Mouse (Mus musculus) MEL (cell line): ENCODE data around the gene Manf.

Experiments
- CTCF ChIP-seq, 3 experiments: IDR thresholded peaks in 2 of 3; conservative IDR thresholded peaks in 1 of 3; 2 replicates each; pipeline ENCODE4 v1.5.1; 2011 to 2012; ENCODE audit warnings: low read length in 3 of 3, low read depth in 2 of 3, mild to moderate bottlenecking in 2 of 3, improper control_type of control experiment in 1 of 3, inconsistent platforms in 1 of 3, mixed read lengths in 1 of 3, moderate library complexity in 1 of 3; ENCODE audit not compliant: control insufficient read depth in 1 of 3, insufficient read depth in 1 of 3, poor library complexity in 1 of 3, severe bottlenecking in 1 of 3
- ELF1 ChIP-seq: IDR thresholded peaks from 2 replicates; pipeline ENCODE4 v1.6.1; 2014; ENCODE audit warnings: low read depth, mild to moderate bottlenecking, inconsistent platforms, low read length, improper control_type of control experiment, moderate library complexity
- EP300 ChIP-seq, 2 experiments: IDR thresholded peaks; 2 replicates each; pipeline ENCODE4 v1.6.1; 2011; ENCODE audit warnings: improper control_type of control experiment in 2 of 2, low read length in 2 of 2, low read depth in 1 of 2, mild to moderate bottlenecking in 1 of 2
- GABPA ChIP-seq: IDR thresholded peaks from 2 replicates; pipeline ENCODE4 v1.6.1; 2012; ENCODE audit warnings: low read depth, mild to moderate bottlenecking, inconsistent platforms, low read length, improper control_type of control experiment, moderate library complexity
- GATA1 ChIP-seq: IDR thresholded peaks from 2 replicates; pipeline ENCODE4 v1.6.1; 2011; ENCODE audit warnings: low read depth, low read length, improper control_type of control experiment
- HCFC1 ChIP-seq: IDR thresholded peaks from 2 replicates; pipeline ENCODE4 v1.6.1; 2012; ENCODE audit warnings: low read depth, mild to moderate bottlenecking, inconsistent platforms, low read length, improper control_type of control experiment, moderate library complexity
- MAX ChIP-seq: IDR thresholded peaks from 2 replicates; pipeline ENCODE4 v1.6.1; 2011; ENCODE audit warnings: low read length, improper control_type of control experiment
- MAZ ChIP-seq: IDR thresholded peaks from 2 replicates; pipeline ENCODE4 v1.6.1; 2012; ENCODE audit warnings: low read depth, mild to moderate bottlenecking, inconsistent platforms, low read length, improper control_type of control experiment
- MYB ChIP-seq: IDR thresholded peaks from 2 replicates; pipeline ENCODE4 v1.6.1; 2011; ENCODE audit warnings: mild to moderate bottlenecking, low read depth, low read length, improper control_type of control experiment
- POLR2A ChIP-seq, 2 experiments: IDR thresholded peaks; 2 replicates each; pipeline ENCODE4 v1.6.1; 2011 to 2012; ENCODE audit warnings: low read length in 2 of 2, mild to moderate bottlenecking in 2 of 2, control low read depth in 1 of 2, improper control_type of control experiment in 1 of 2, low read depth in 1 of 2, moderate library complexity in 1 of 2; ENCODE audit not compliant: control insufficient read depth in 1 of 2, insufficient read depth in 1 of 2, poor library complexity in 1 of 2
- POLR2AphosphoS2 ChIP-seq: IDR thresholded peaks from 2 replicates; pipeline ENCODE4 v1.6.1; 2011; ENCODE audit warnings: low read length, improper control_type of control experiment
- RAD21 ChIP-seq: IDR thresholded peaks from 2 replicates; pipeline ENCODE4 v1.6.1; 2011; ENCODE audit warnings: mild to moderate bottlenecking, low read depth, low read length, improper control_type of control experiment
- SMC3 ChIP-seq: IDR thresholded peaks from 2 replicates; pipeline ENCODE4 v1.6.1; 2011; ENCODE audit warnings: low read depth, low read length, improper control_type of control experiment
- ZNF384 ChIP-seq: IDR thresholded peaks from 2 replicates; pipeline ENCODE4 v1.6.1; 2012; ENCODE audit warnings: low read depth, mild to moderate bottlenecking, inconsistent platforms, low read length, improper control_type of control experiment

- TF ChIP-seq RAD21 (no peak), SMC3 (no peak), POLR2AphosphoS2 (no peak), MAX (no peak), GABPA (no peak), GATA1 (no peak), CTCF (IDR thresholded peaks at IDR 0.05 in 2 of 3, conservative IDR thresholded peaks at IDR 0.05 in 1 of 3; ENCODE audit: control insufficient read depth in 1 of 3, insufficient read depth in 1 of 3, low read depth in 2 of 3, low read length in 3 of 3, poor library complexity in 1 of 3, severe bottlenecking in 1 of 3) (no peak), POLR2A (IDR thresholded peaks at IDR 0.05; ENCODE audit: control insufficient read depth in 1 of 2, insufficient read depth in 1 of 2, low read depth in 1 of 2, low read length in 2 of 2, poor library complexity in 1 of 2) (no peak), EP300 (IDR thresholded peaks at IDR 0.05; ENCODE audit: low read depth in 1 of 2, low read length in 2 of 2) (no peak), ELF1 (no peak), ZNF384 (no peak), MYB (no peak), MAZ (no peak), HCFC1 (no peak)
Observed at GRCm38 (mm10) chr9:106888346-106888745, 3.4 kb downstream of the Manf start.
